Mouse (Mus musculus) brain, embryonic 14.5 days (tissue): ENCODE data around the gene Gm10799.
"Not testable (repeated sequence)": the region's sequence is repeated elsewhere in the genome, so short reads cannot be mapped to it uniquely, and the experiment has no call there.

ENCODE experiments used
- CTCF ChIP-seq: fragments of 200-500 bp; IDR thresholded peaks from 2 replicates; pipeline ENCODE4 v1.5.1; 2012; ENCODE audit warnings: inconsistent platforms, mild to moderate bottlenecking, moderate library complexity, borderline replicate concordance; ENCODE audit not compliant: insufficient read depth, insufficient read length; ENCODE audit errors: extremely low read depth
- POLR2A ChIP-seq: fragments of 200-500 bp; IDR thresholded peaks from 2 replicates; pipeline ENCODE4 v1.6.1; 2012; ENCODE audit warnings: mild to moderate bottlenecking, inconsistent platforms, borderline replicate concordance; ENCODE audit not compliant: poor library complexity, insufficient read depth, insufficient read length, severe bottlenecking; ENCODE audit errors: extremely low read depth

GRCm38 (mm10) chr2:104111170-104111797, 42.9 kb upstream of the Gm10799 start:
- not testable (repeated sequence) for TF ChIP-seq CTCF, POLR2A
